Mouse (Mus musculus) MEL (cell line): ENCODE results near the gene Gpcpd1. TPM values are rescaled to one million over a fixed set of nuclear protein-coding genes. Genes with fewer than 3 reads are reported as not detected.

Source experiments
- DNase-seq: peaks from one replicate; pipeline ENCODE4 v3.0.0; 2011; ENCODE audit warnings: low read depth, low spot score
- H3K27ac ChIP-seq: 2 replicates; pipeline ENCODE4 v1.5.1; 2012; ENCODE audit warnings: low read depth, mild to moderate bottlenecking, control low read depth, low read length, moderate library complexity; ENCODE audit not compliant: control insufficient read depth
- H3K27me3 ChIP-seq, 2 experiments: fragments of 150-350 bp in 1 of 2; sonication (generic) in 1 of 2; 2 replicates each; pipeline ENCODE4 v1.6.1; 2012; ENCODE audit warnings: low read length in 2 of 2, mild to moderate bottlenecking in 2 of 2, improper control_type of control experiment in 1 of 2, moderate library complexity in 1 of 2; ENCODE audit not compliant: insufficient read depth in 2 of 2, control insufficient read depth in 1 of 2
- H3K36me3 ChIP-seq, 2 experiments: 2 replicates each; pipeline ENCODE4 v1.6.1; 2012 to 2014; ENCODE audit warnings: low read length in 2 of 2, improper control_type of control experiment in 1 of 2, inconsistent platforms in 1 of 2, mild to moderate bottlenecking in 1 of 2; ENCODE audit not compliant: insufficient read depth in 2 of 2, control insufficient read depth in 1 of 2
- H3K4me1 ChIP-seq, 2 experiments: fragments of 150-350 bp in 1 of 2; sonication (generic) in 1 of 2; 2 replicates each; pipeline ENCODE4 v1.6.1; 2012; ENCODE audit warnings: low read length in 2 of 2, improper control_type of control experiment in 1 of 2, mild to moderate bottlenecking in 1 of 2; ENCODE audit not compliant: insufficient read depth in 2 of 2, control insufficient read depth in 1 of 2
- H3K4me3 ChIP-seq, 2 experiments: fragments of 150-350 bp in 1 of 2; sonication (generic) in 1 of 2; 2 replicates each; pipeline ENCODE4 v1.5.1; 2012; ENCODE audit warnings: low read depth in 2 of 2, low read length in 2 of 2, mild to moderate bottlenecking in 2 of 2, moderate library complexity in 2 of 2, control low read depth in 1 of 2, improper control_type of control experiment in 1 of 2; ENCODE audit not compliant: control insufficient read depth in 1 of 2, insufficient read depth in 1 of 2
- H3K79me2 ChIP-seq: 2 replicates; pipeline ENCODE4 v1.6.1; 2012; ENCODE audit warnings: mild to moderate bottlenecking, low read length, moderate library complexity; ENCODE audit not compliant: control insufficient read depth, poor library complexity, insufficient read depth
- H3K9ac ChIP-seq: 2 replicates; pipeline ENCODE4 v1.6.1; 2012; ENCODE audit warnings: low read depth, mild to moderate bottlenecking, control low read depth, low read length, moderate library complexity; ENCODE audit not compliant: control insufficient read depth, poor library complexity, severe bottlenecking
- H3K9me3 ChIP-seq: fragments of 150-350 bp; sonication (generic); replicated peaks from 2 replicates; pipeline ENCODE4 v1.6.1; 2012; ENCODE audit warnings: mild to moderate bottlenecking, low read length, improper control_type of control experiment, moderate library complexity; ENCODE audit not compliant: insufficient read depth
- BHLHE40 ChIP-seq: IDR thresholded peaks from 2 replicates; pipeline ENCODE4 v1.6.1; 2012; ENCODE audit warnings: low read depth, mild to moderate bottlenecking, inconsistent platforms, low read length, improper control_type of control experiment, borderline replicate concordance
- CHD1 ChIP-seq: IDR thresholded peaks from 2 replicates; pipeline ENCODE4 v1.6.1; 2012; ENCODE audit warnings: low read depth, mild to moderate bottlenecking, inconsistent platforms, low read length, improper control_type of control experiment
- CHD2 ChIP-seq: IDR thresholded peaks from 2 replicates; pipeline ENCODE4 v1.6.1; 2011; ENCODE audit warnings: low read length, improper control_type of control experiment
- E2F4 ChIP-seq: IDR thresholded peaks from 2 replicates; pipeline ENCODE4 v1.6.1; 2011; ENCODE audit warnings: low read depth, low read length, improper control_type of control experiment, borderline replicate concordance
- ELF1 ChIP-seq: IDR thresholded peaks from 2 replicates; pipeline ENCODE4 v1.6.1; 2014; ENCODE audit warnings: low read depth, mild to moderate bottlenecking, inconsistent platforms, low read length, improper control_type of control experiment, moderate library complexity
- ETS1 ChIP-seq: IDR thresholded peaks from 2 replicates; pipeline ENCODE4 v1.6.1; 2012; ENCODE audit warnings: low read depth, mild to moderate bottlenecking, inconsistent platforms, low read length, improper control_type of control experiment, moderate library complexity
- GABPA ChIP-seq: IDR thresholded peaks from 2 replicates; pipeline ENCODE4 v1.6.1; 2012; ENCODE audit warnings: low read depth, mild to moderate bottlenecking, inconsistent platforms, low read length, improper control_type of control experiment, moderate library complexity
- HCFC1 ChIP-seq: IDR thresholded peaks from 2 replicates; pipeline ENCODE4 v1.6.1; 2012; ENCODE audit warnings: low read depth, mild to moderate bottlenecking, inconsistent platforms, low read length, improper control_type of control experiment, moderate library complexity
- KAT2A ChIP-seq: conservative IDR thresholded peaks from 2 replicates; pipeline ENCODE4 v1.6.1; 2012; ENCODE audit warnings: low read depth, low read length, improper control_type of control experiment, inconsistent platforms
- MAX ChIP-seq: IDR thresholded peaks from 2 replicates; pipeline ENCODE4 v1.6.1; 2011; ENCODE audit warnings: low read length, improper control_type of control experiment
- MXI1 ChIP-seq: IDR thresholded peaks from 2 replicates; pipeline ENCODE4 v1.6.1; 2011; ENCODE audit warnings: mild to moderate bottlenecking, low read depth, low read length, improper control_type of control experiment
- MYB ChIP-seq: IDR thresholded peaks from 2 replicates; pipeline ENCODE4 v1.6.1; 2011; ENCODE audit warnings: mild to moderate bottlenecking, low read depth, low read length, improper control_type of control experiment
- MYC ChIP-seq: IDR thresholded peaks from 2 replicates; pipeline ENCODE4 v1.6.1; 2011; ENCODE audit warnings: low read depth, mild to moderate bottlenecking, low read length, improper control_type of control experiment, moderate library complexity
- NELFE ChIP-seq: IDR thresholded peaks from 2 replicates; pipeline ENCODE4 v1.6.1; 2011; ENCODE audit warnings: low read depth, low read length, improper control_type of control experiment
- NRF1 ChIP-seq: IDR thresholded peaks from 2 replicates; pipeline ENCODE4 v1.6.1; 2014; ENCODE audit warnings: low read depth, mild to moderate bottlenecking, inconsistent platforms, low read length, improper control_type of control experiment, moderate library complexity; ENCODE audit not compliant: poor library complexity, insufficient read depth, severe bottlenecking
- POLR2A ChIP-seq, 2 experiments: IDR thresholded peaks; 2 replicates each; pipeline ENCODE4 v1.6.1; 2011 to 2012; ENCODE audit warnings: low read length in 2 of 2, mild to moderate bottlenecking in 2 of 2, control low read depth in 1 of 2, improper control_type of control experiment in 1 of 2, low read depth in 1 of 2, moderate library complexity in 1 of 2; ENCODE audit not compliant: control insufficient read depth in 1 of 2, insufficient read depth in 1 of 2, poor library complexity in 1 of 2
- POLR2AphosphoS2 ChIP-seq: IDR thresholded peaks from 2 replicates; pipeline ENCODE4 v1.6.1; 2011; ENCODE audit warnings: low read length, improper control_type of control experiment
- SIN3A ChIP-seq: IDR thresholded peaks from 2 replicates; pipeline ENCODE4 v1.6.1; 2012; ENCODE audit warnings: low read length, improper control_type of control experiment, inconsistent platforms
- SMC3 ChIP-seq: IDR thresholded peaks from 2 replicates; pipeline ENCODE4 v1.6.1; 2011; ENCODE audit warnings: low read depth, low read length, improper control_type of control experiment
- TBP ChIP-seq: IDR thresholded peaks from 2 replicates; pipeline ENCODE4 v1.8.0; 2011; ENCODE audit warnings: low read depth, low read length, improper control_type of control experiment
- TCF12 ChIP-seq: IDR thresholded peaks from 2 replicates; pipeline ENCODE4 v1.6.1; 2014; ENCODE audit warnings: low read depth, mild to moderate bottlenecking, inconsistent platforms, low read length, improper control_type of control experiment, moderate library complexity
- UBTF ChIP-seq: IDR thresholded peaks from 2 replicates; pipeline ENCODE4 v1.6.1; 2012; ENCODE audit warnings: low read depth, mild to moderate bottlenecking, inconsistent platforms, low read length, improper control_type of control experiment, moderate library complexity, borderline replicate concordance; ENCODE audit not compliant: insufficient read depth
- USF1 ChIP-seq: IDR thresholded peaks from 2 replicates; pipeline ENCODE4 v1.6.1; 2014; ENCODE audit warnings: low read depth, mild to moderate bottlenecking, inconsistent platforms, low read length, improper control_type of control experiment, moderate library complexity
- USF2 ChIP-seq, 2 experiments: IDR thresholded peaks; 2 replicates each; pipeline ENCODE4 v1.6.1; 2011 to 2012; ENCODE audit warnings: improper control_type of control experiment in 2 of 2, low read length in 2 of 2, borderline replicate concordance in 1 of 2, inconsistent platforms in 1 of 2, low read depth in 1 of 2, mild to moderate bottlenecking in 1 of 2; ENCODE audit not compliant: insufficient read depth in 1 of 2
- ZMIZ1 ChIP-seq: IDR thresholded peaks from 2 replicates; pipeline ENCODE4 v1.6.1; 2012; ENCODE audit warnings: low read depth, mild to moderate bottlenecking, inconsistent platforms, low read length, improper control_type of control experiment, moderate library complexity
- polyA plus RNA-seq, 2 experiments: library from polyadenylated mRNA; stranded (reverse) in 1 of 2; unstranded in 1 of 2; fragments of >175 nt in 1 of 2; fragments of >200 nt in 1 of 2; gene quantifications; 2 replicates each; pipeline versions ENCODE4 v1.2.1 to v1.2.4; 2012; ENCODE audit warnings: low replicate concordance in 2 of 2, low read depth in 1 of 2; ENCODE audit not compliant: insufficient read length in 2 of 2, insufficient read depth in 1 of 2, missing spikeins in 1 of 2
- total RNA-seq: library from RNA; depleted of rRNA; stranded (reverse); fragments of 300-350 nt; gene quantifications from 2 replicates; pipeline ENCODE4 v1.2.3, GENCODE M21; 2012

Gene Gpcpd1
- total and polyA plus RNA-seq, 3 experiments: 2.9 to 4.5 TPM; not detected in 1

- peaks cover 0 to 29% of the 10 kb centered on the region in 2 experiments; a peak in 3 of 4 replicates for H3K4me1 ChIP-seq
- peaks cover 0 to 7% of the 10 kb centered on the region in 2 experiments; a peak in 2 of 4 replicates for H3K36me3 ChIP-seq
- DNase-seq: peak; percentile 71
- H3K9me3 ChIP-seq: no peaks in the 10 kb centered on the region
- TF ChIP-seq MYC: no peak
- TF ChIP-seq MYB: no peak
- no peak for TF ChIP-seq USF2 (IDR thresholded peaks at IDR 0.05; ENCODE audit: borderline replicate concordance in 1 of 2, insufficient read depth in 1 of 2, low read depth in 1 of 2, low read length in 2 of 2)
- 0 out of 2 replicates have a peak, but pooled peaks have one; percentile 43 for TF ChIP-seq MAX
- TF ChIP-seq ELF1: peak; percentile 63; the same call in 1 of the 2 replicates
- TF ChIP-seq ZMIZ1: no peak
- peak; percentile 64 for TF ChIP-seq MXI1
- TF ChIP-seq POLR2A (IDR thresholded peaks at IDR 0.05; ENCODE audit: control insufficient read depth in 1 of 2, insufficient read depth in 1 of 2, low read depth in 1 of 2, low read length in 2 of 2, poor library complexity in 1 of 2): peak in 1 of 2 experiments; percentile 50; a peak in 1 of 4 replicates
- TF ChIP-seq CHD2: no peak
- no peak for TF ChIP-seq CHD1
- TF ChIP-seq POLR2AphosphoS2: no peak; the same call in 1 of the 2 replicates
- no peak for TF ChIP-seq ETS1
- TF ChIP-seq TCF12: peak; percentile 23; the same call in 1 of the 2 replicates
- TF ChIP-seq SMC3: no peak
- no peak; the same call in 1 of the 2 replicates for TF ChIP-seq TBP
- peak; percentile 42; the same call in 1 of the 2 replicates for TF ChIP-seq USF1
- TF ChIP-seq KAT2A: no peak
- peak; percentile 42 for TF ChIP-seq SIN3A
- peak; percentile 55; the same call in 1 of the 2 replicates for TF ChIP-seq NRF1
- peak; percentile 54 for TF ChIP-seq NELFE
- TF ChIP-seq UBTF: no peak
- TF ChIP-seq E2F4: no peak
- peak; percentile 47 for TF ChIP-seq HCFC1
- peak; percentile 84 for TF ChIP-seq BHLHE40
- TF ChIP-seq GABPA: no peak
- H3K27me3 ChIP-seq: no peaks in the 10 kb centered on the region
- peak overlapping the region; percentile 55 for H3K9ac ChIP-seq
- H3K27ac ChIP-seq: peak overlapping the region; percentile 95
- peak overlapping the region; percentile 43 to 63 for H3K4me3 ChIP-seq
- no peaks in the 10 kb centered on the region for H3K79me2 ChIP-seq
These were observed 72.5 kb downstream of the Gpcpd1 start for GRCm38 (mm10) chr2:132515076-132515475.
